Mouse (Mus musculus) heart, embryonic 15.5 days (tissue): ENCODE measurements around the gene Tmed3. TPM values are rescaled to one million over a fixed set of nuclear protein-coding genes. Genes with fewer than 3 reads are reported as not detected.

Experiments used
- ATAC-seq: fragments of 200-750 bp; cut with Nextera tagmentation; replicated peaks from 2 replicates; pipeline ENCODE4 v1.8.0; 2017; ENCODE audit warnings: low read depth, moderate TSS enrichment; ENCODE audit not compliant: insufficient number of reproducible peaks, insufficient read depth, low FRiP score
- H3K27ac ChIP-seq: fragments of 300-500 bp; sonication (generic); 2 replicates; pipeline ENCODE4 v1.5.1; 2015; ENCODE audit warnings: mild to moderate bottlenecking, inconsistent platforms
- H3K27me3 ChIP-seq: fragments of 300-500 bp; sonication (generic); 2 replicates; pipeline ENCODE4 v1.6.1; 2015; ENCODE audit warnings: inconsistent platforms
- H3K36me3 ChIP-seq: fragments of 300-500 bp; sonication (generic); 2 replicates; pipeline ENCODE4 v1.6.1; 2015; ENCODE audit warnings: mild to moderate bottlenecking, inconsistent platforms
- H3K4me1 ChIP-seq: fragments of 300-500 bp; sonication (generic); replicated peaks from 2 replicates; pipeline ENCODE4 v1.6.1; 2015; ENCODE audit warnings: inconsistent platforms
- H3K4me2 ChIP-seq: fragments of 300-500 bp; sonication (generic); 2 replicates; pipeline ENCODE4 v1.6.1; 2015; ENCODE audit warnings: inconsistent platforms, mild to moderate bottlenecking, moderate library complexity
- H3K4me3 ChIP-seq: fragments of 300-500 bp; sonication (generic); 2 replicates; pipeline ENCODE4 v1.5.1; 2015; ENCODE audit warnings: mild to moderate bottlenecking, inconsistent platforms
- H3K9ac ChIP-seq: fragments of 300-500 bp; sonication (generic); 2 replicates; pipeline ENCODE4 v1.6.1; 2015; ENCODE audit warnings: mild to moderate bottlenecking, inconsistent platforms
- H3K9me3 ChIP-seq: fragments of 300-500 bp; sonication (generic); replicated peaks from 2 replicates; pipeline ENCODE4 v1.6.1; 2016; ENCODE audit warnings: inconsistent platforms
- WGBS: fragments of 180-500 bp; shearing (Covaris S2); methylation state at CpG from one replicate; pipeline ENCODE4 v1.1.7; 2015; ENCODE audit warnings: mixed read lengths; 5-methylcytosine and 5-hydroxymethylcytosine counted together
- polyA plus RNA-seq: library from polyadenylated mRNA; unstranded; fragments of >200 nt; fragmentation: Nextera tagmentation; extraction: Ambion mirVana; gene quantifications from 2 replicates; pipeline ENCODE4 v1.2.1, GENCODE M21; 2015

Tmed3 gene
- polyA plus RNA-seq, result 65.0 and 88.8 TPM in 2 replicates

DNA sequence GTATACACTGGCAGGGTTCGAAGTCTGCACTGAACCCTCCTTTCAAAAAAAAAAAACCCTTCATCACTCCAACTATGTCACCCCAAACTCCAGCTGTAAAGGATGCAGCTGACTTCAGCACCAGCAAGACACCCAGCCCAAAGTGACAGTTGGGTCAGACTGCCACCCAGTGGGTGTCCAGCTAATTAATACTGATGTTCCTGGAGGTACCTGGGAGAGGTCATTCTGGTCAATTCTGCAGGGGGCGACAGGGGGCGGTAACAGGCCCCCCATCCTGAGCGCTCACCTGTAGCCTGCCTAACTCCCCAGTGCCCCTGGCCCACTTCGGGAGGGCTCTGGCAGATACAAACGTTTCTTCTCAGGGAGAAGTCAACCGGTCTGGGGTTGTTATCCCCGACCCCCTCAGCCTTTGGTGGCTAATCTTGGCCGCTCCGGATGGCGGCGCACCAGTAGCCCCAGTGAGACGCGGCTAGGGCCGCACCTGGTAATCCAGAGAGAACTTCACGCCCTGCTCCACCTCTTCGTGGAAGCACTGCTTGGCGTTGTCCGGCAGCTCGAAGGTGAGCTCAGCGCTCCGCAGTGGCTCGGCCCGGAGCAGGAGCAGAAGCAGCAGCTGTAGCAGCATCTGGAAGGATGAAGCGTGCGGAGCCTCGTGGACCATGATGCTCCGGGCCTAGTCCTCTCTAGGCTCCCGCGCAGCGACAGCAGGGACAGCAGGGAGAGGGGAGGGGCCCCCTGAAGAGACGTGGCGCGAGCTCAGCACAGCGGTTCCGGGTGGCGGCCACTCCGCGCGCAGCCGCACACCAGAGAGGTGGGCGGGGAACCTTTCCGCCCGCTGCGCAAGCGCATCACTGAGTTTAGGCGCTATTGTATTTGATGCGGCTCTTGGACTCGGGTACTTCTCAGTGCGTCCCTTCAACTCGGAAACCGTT lies at the start of gene Tmed3:
Gene Tmed3 (minus strand): TSS at position 804 of the 932 bp plus-strand sequence.
- no peaks in the 10 kb centered on the region for H3K27me3 ChIP-seq

DNA sequence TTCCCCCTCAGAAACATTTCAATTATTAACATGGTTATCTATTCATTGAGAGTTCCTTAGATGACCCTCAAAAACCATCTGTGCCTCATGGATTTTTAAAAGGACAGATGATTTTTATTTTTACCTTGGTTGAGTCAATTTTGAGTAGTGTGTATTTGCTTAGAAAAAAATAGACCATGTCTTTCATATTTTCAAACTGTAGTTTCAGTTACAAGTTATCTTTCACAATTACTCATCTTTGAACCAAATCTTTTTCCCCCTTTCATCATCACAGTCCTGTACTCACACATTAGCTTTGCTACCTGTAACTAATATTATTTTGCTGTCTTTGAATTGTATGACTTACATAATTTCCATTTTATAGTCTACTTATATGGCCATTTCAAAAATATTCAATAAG lies 35.2 kb upstream of the Tmed3 start:
- H3K9me3 ChIP-seq, result no peaks in the 10 kb centered on the region
- no peak for ATAC-seq
- no peaks in the 10 kb centered on the region for H3K4me1 ChIP-seq
- H3K36me3 ChIP-seq, result no peaks in the 10 kb centered on the region
- no peak overlapping the region for H3K27ac ChIP-seq
- peaks cover 25% of the 10 kb centered on the region for H3K27me3 ChIP-seq
- no peak overlapping the region for H3K4me3 ChIP-seq
- H3K4me2 ChIP-seq, result no peak overlapping the region
- H3K9ac ChIP-seq, result no peak overlapping the region

More for the DNA sequence above, at the start of gene Tmed3:
- Histone ChIP-seq H3K9ac (peak within 1 kb of the TSS; percentile 71), H3K9me3 (no peaks in the 10 kb centered on the region), H3K4me2 (peak within 1 kb of the TSS; percentile 95), H3K4me3 (peak within 1 kb of the TSS; percentile 61), H3K27ac (peak within 1 kb of the TSS; percentile 83), H3K4me1 (no peaks in the 10 kb centered on the region), H3K36me3 (peaks cover 14% of the 10 kb centered on the region; the same call in 1 of the 2 replicates)
- peak; percentile 99 for ATAC-seq
- 2% methylated on average over 52 of the region's 52 CpGs for WGBS

DNA sequence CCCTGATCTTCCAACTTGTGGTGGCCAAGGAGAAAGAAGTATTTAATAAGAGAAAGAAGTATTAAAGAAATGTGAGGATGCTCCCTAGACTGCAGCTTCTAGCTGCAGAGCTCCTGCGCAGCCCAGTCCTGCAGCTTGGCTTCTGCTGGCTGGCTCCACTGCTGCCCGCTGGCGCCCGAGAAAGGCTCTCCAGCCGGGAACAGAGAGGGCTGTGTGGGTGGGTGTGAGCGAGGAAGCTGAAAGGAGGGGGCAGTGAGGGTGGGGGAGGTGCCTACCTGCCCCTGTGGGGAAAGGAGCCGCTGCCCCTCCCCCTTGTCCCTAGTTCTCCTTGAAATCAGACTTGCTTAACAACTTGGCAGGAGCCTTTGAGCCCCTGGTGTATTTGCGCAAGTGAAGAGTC lies 33.4 kb upstream of the Tmed3 start, which contains the start of gene Ankrd34c:
Gene Ankrd34c (minus strand): TSS at position 181 of the 400 bp plus-strand sequence.
- peaks cover 25% of the 10 kb centered on the region for H3K27me3 ChIP-seq
- WGBS, result 2% methylated on average over 8 of the region's 8 CpGs
- no peak within 1 kb of the TSS for H3K4me2 ChIP-seq
- H3K27ac ChIP-seq, result no peak within 1 kb of the TSS
- no peaks in the 10 kb centered on the region for H3K4me1 ChIP-seq
- no peak within 1 kb of the TSS for H3K9ac ChIP-seq
- no peak within 1 kb of the TSS for H3K4me3 ChIP-seq
- no peaks in the 10 kb centered on the region for H3K9me3 ChIP-seq
- ATAC-seq, result no peak
- H3K36me3 ChIP-seq, result no peaks in the 10 kb centered on the region

DNA sequence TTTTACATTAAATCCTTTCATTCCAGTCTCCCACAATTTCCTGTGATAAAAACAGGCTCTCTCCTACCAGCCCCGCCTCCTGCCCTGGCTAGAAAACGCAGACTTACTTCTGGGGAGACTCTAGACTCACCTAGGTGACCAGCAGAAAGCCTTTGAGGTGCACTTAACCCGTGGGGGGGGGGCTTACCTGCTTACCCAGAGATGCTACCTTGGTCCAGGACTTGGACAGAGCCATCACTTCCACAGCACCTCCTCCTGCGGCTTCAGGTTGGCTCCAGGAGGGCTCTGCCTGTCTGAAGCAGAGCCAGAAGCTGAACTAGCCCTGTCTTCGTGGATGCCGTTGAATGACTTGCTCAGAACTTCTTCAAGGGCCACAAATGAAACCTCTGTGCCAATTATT lies 33.0 kb upstream of the Tmed3 start:
- ATAC-seq, result no peak
- Histone ChIP-seq H3K27ac (no peak overlapping the region), H3K4me2 (no peak overlapping the region), H3K36me3 (no peaks in the 10 kb centered on the region), H3K4me3 (no peak overlapping the region), H3K4me1 (no peaks in the 10 kb centered on the region), H3K9me3 (no peaks in the 10 kb centered on the region), H3K9ac (no peak overlapping the region), H3K27me3 (peaks cover 25% of the 10 kb centered on the region)
- 16% methylated on average over 6 of the region's 6 CpGs for WGBS

DNA sequence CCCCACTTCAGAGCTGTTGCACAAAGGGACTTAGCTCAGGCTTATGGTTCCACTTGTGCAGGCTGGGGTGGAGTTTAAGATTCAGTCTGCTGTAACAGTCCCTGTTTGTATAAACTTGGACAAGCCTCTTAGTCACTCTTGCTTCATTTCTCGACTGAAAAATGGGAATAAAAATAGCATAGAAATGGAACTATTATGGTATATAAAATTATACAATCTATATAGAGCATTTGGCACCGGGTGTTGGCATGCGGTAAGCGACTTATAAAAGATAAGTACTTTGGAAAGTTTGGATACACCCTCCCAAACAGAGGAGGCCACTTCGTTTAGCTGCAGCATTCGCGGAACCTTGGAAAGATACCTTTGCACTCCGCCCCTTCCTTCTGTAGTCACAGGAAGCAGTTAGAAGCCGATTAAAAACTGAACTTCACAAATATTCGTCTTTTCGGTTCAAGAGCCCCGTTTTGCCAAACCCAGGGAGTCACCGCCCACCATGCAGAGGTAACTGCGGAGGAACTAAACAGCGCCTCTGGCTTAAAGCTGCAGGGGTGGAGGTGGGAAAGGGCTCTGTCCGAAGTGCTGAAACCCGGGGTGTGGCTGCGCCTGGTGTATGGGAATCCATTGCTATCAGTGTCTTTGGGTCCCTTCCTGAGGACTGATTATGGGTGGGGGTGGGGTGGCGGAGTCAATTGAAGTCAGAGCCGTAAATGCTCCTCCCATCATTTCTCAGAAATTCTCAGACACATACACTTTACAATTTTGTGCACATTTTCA lies 32.3 kb upstream of the Tmed3 start:
- Histone ChIP-seq H3K9me3 (no peaks in the 10 kb centered on the region), H3K4me3 (no peak overlapping the region), H3K27me3 (peaks cover 25% of the 10 kb centered on the region), H3K4me2 (no peak overlapping the region), H3K27ac (no peak overlapping the region), H3K9ac (no peak overlapping the region), H3K36me3 (no peaks in the 10 kb centered on the region), H3K4me1 (no peaks in the 10 kb centered on the region)
- 8% methylated on average over 20 of the region's 20 CpGs for WGBS
- ATAC-seq, result no peak

DNA sequence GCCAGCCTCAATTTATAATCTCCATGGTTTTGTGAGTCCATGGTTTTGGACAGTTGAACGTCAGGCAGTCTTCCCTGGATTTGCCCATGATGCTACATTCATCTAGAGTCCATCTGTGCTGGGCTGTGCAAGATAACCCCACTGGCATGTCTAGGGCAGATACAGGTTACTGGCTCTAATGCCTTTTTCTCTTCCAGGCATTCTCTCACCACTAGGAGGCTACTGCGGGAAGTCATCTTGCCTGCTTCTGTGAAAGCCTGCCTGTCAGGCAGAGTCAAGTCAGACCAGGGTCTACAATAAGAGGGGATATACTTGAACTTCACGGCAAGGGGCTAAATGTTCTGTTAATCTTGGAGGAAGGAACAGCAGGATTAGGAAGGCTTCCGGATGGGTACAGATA lies 2.0 kb upstream of the Tmed3 start:
- H3K4me3 ChIP-seq, result no peak overlapping the region
- no peak overlapping the region for H3K27ac ChIP-seq
- no peaks in the 10 kb centered on the region; the same call in 1 of the 2 replicates for H3K36me3 ChIP-seq
- H3K9me3 ChIP-seq, result no peaks in the 10 kb centered on the region
- ATAC-seq, result no peak
- H3K27me3 ChIP-seq, result no peaks in the 10 kb centered on the region
- H3K4me2 ChIP-seq, result no peak overlapping the region
- 22% methylated on average over 4 of the region's 4 CpGs for WGBS
- H3K4me1 ChIP-seq, result no peaks in the 10 kb centered on the region
- H3K9ac ChIP-seq, result no peak overlapping the region

DNA sequence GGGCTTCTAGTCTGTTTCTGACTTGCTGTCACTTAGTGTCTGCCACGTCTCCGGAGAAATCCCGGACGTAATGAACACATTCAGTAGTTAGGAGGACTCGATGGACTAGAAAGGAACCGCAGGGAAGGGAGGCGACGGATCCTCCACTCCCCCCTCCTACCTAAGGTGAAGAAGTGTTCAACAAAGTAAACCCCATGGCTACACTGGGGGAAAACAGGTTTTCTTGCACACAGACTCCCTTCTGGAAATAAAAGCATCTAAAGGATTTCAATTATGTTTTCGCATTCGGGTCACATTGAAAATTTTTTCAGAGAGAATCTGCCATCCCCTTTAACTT lies 297 bp upstream of the Tmed3 start:
- Histone ChIP-seq H3K4me2 (peak overlapping the region; percentile 95), H3K27me3 (no peaks in the 10 kb centered on the region), H3K9ac (peak overlapping the region; percentile 71), H3K27ac (peak overlapping the region; percentile 83), H3K4me3 (peak overlapping the region; percentile 61), H3K9me3 (no peaks in the 10 kb centered on the region), H3K36me3 (peaks cover 8% of the 10 kb centered on the region; the same call in 1 of the 2 replicates), H3K4me1 (no peaks in the 10 kb centered on the region)
- 10% methylated on average over 10 of the region's 10 CpGs for WGBS
- peak; percentile 28 for ATAC-seq

DNA sequence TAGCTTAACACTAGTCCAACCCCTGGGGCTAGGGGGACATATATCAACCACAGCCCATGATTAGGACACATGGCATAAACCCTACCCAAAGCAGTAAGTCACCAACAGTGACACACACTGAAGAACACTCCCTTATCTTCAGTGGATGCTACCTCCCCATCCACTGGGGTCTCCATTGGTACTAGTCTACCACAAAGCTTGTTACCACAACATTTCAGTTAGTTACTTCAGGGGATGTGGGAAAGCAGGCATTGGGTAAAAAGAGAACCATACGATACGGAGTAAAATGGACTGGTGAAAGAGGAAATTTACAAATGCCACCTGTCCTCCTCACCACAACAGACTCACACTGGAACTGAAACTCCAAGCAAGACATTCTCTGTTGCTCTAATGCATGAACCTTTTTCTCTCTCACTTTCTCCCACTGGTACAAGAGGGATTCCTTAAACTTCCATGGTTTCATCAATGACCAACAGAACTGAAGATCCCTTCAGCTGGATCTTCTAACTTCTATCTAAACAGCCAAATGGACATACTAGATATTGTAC lies 3.9 kb downstream of the Tmed3 start:
- H3K4me2 ChIP-seq, result no peak overlapping the region
- peaks cover 23% of the 10 kb centered on the region; the same call in 1 of the 2 replicates for H3K36me3 ChIP-seq
- H3K27me3 ChIP-seq, result no peaks in the 10 kb centered on the region
- H3K4me3 ChIP-seq, result no peak overlapping the region
- H3K4me1 ChIP-seq, result no peaks in the 10 kb centered on the region
- no peak for ATAC-seq
- H3K27ac ChIP-seq, result no peak overlapping the region
- H3K9ac ChIP-seq, result no peak overlapping the region
- H3K9me3 ChIP-seq, result no peaks in the 10 kb centered on the region
- WGBS, result 87% methylated on average over 2 of the region's 2 CpGs

DNA sequence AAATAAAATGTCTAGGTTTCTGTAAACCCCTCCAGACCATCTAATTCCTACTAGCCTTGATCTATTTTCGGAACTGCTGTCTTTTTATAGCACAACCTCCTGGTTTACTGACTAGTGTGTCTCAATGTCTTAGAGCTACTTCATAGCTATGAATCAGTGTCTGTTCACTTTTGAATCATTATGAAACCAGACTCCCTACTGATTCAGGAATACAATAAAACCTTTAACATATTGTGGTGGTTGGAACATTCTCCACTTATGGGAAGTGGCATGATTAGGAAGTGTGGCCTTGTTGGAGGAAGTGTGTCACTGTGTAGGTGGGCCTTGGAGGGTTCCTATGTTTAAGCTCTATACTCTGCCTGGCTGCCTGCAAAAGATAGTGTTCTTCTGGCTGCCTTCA lies 9.7 kb downstream of the Tmed3 start:
- Histone ChIP-seq H3K9me3 (no peaks in the 10 kb centered on the region), H3K4me1 (no peaks in the 10 kb centered on the region), H3K36me3 (peaks cover 15% of the 10 kb centered on the region; the same call in 1 of the 2 replicates), H3K9ac (no peak overlapping the region), H3K27me3 (no peaks in the 10 kb centered on the region), H3K4me3 (no peak overlapping the region), H3K27ac (no peak overlapping the region), H3K4me2 (no peak overlapping the region)
- 76% methylated on average over 1 of the region's 1 CpGs for WGBS
- no peak for ATAC-seq

DNA sequence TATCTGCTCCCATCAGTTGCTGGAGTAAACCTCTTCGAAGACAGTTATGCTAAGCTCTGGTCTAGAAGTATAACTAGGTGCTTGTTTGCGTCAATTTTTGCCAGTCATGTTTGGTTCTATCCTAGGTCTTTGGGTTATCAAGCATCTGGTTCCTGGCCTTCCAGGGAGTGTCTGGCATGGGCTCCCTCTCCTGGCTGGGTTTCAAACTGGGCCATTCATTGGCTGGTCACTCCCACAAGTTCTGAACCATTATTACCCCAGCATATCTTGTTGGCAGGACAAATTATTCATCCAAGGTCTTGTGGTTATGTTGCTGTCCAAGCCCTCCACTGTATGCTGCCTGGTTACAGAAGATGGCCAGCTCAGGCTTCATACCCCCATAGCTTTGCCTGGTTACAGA lies 11.2 kb downstream of the Tmed3 start:
- Histone ChIP-seq H3K27me3 (no peaks in the 10 kb centered on the region), H3K9me3 (no peaks in the 10 kb centered on the region), H3K9ac (no peak overlapping the region), H3K36me3 (peaks cover 1% of the 10 kb centered on the region; the same call in 1 of the 2 replicates), H3K4me2 (no peak overlapping the region), H3K4me1 (no peaks in the 10 kb centered on the region), H3K27ac (no peak overlapping the region), H3K4me3 (no peak overlapping the region)
- no peak for ATAC-seq
- 77% methylated on average over 2 of the region's 2 CpGs for WGBS

DNA sequence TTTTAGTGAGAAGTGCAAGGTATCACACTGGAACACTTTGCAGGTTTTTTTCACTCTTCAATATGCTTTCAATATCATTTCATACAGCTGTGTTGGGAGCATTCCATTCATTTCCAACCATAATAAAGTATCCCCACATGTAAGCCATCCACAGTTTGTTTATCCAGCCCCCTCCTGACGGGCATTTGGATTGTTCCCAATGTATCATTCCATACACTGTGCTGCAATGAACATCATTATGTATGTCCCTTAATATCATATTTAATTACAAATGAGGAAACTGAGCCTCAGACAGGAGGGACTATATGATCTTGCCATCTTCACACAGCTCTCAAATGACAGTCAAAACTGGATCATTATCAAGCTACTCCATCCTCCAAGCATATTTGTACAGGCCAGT lies 15.7 kb downstream of the Tmed3 start:
- ATAC-seq, result no peak
- Histone ChIP-seq H3K36me3 (no peaks in the 10 kb centered on the region), H3K4me3 (no peak overlapping the region), H3K27me3 (no peaks in the 10 kb centered on the region), H3K27ac (no peak overlapping the region), H3K9ac (no peak overlapping the region), H3K4me1 (no peaks in the 10 kb centered on the region), H3K9me3 (no peaks in the 10 kb centered on the region), H3K4me2 (no peak overlapping the region)
- WGBS, result 47% methylated on average over 1 of the region's 1 CpGs
